Mouse (Mus musculus) embryonic facial prominence, embryonic 14.5 days (tissue): ENCODE results near the gene Camsap1. TPM values are rescaled to one million over a fixed set of nuclear protein-coding genes. Genes with fewer than 3 reads are reported as not detected.

Experiments used
- ATAC-seq: fragments of 200-750 bp; cut with Nextera tagmentation; 2 replicates; pipeline ENCODE4 v1.8.0; 2017; ENCODE audit warnings: low read depth, moderate number of reproducible peaks, moderate TSS enrichment
- DNase-seq: peaks from one replicate; pipeline ENCODE4 v3.0.0-alpha.2; 2015; ENCODE audit warnings: low spot score
- H3K27ac ChIP-seq: fragments of 300-500 bp; sonication (generic); replicated peaks from 2 replicates; pipeline ENCODE4 v1.5.1; 2014; ENCODE audit warnings: low read depth, mild to moderate bottlenecking, low read length, moderate library complexity
- H3K27me3 ChIP-seq: fragments of 300-500 bp; sonication (generic); replicated peaks from 2 replicates; pipeline ENCODE4 v1.6.1; 2014; ENCODE audit warnings: low read length; ENCODE audit not compliant: control insufficient read depth, insufficient read depth
- H3K36me3 ChIP-seq: fragments of 300-500 bp; sonication (generic); 2 replicates; pipeline ENCODE4 v1.6.1; 2014; ENCODE audit warnings: low read length, mixed read lengths; ENCODE audit not compliant: control insufficient read depth, insufficient read depth
- H3K4me1 ChIP-seq: fragments of 300-500 bp; sonication (generic); 2 replicates; pipeline ENCODE4 v1.6.1; 2014; ENCODE audit warnings: antibody characterized with exemption, low read length; ENCODE audit not compliant: control insufficient read depth, insufficient read depth
- H3K4me2 ChIP-seq: fragments of 300-500 bp; sonication (generic); 2 replicates; pipeline ENCODE4 v1.6.1; 2014; ENCODE audit warnings: low read depth, mild to moderate bottlenecking, low read length, moderate library complexity, mixed read lengths
- H3K4me3 ChIP-seq: fragments of 300-500 bp; sonication (generic); 2 replicates; pipeline ENCODE4 v1.5.1; 2014; ENCODE audit warnings: low read depth, mild to moderate bottlenecking, low read length
- H3K9ac ChIP-seq: fragments of 300-500 bp; sonication (generic); 2 replicates; pipeline ENCODE4 v1.6.1; 2014; ENCODE audit warnings: low read depth, mild to moderate bottlenecking, low read length, moderate library complexity, mixed read lengths
- H3K9me3 ChIP-seq: fragments of 300-500 bp; sonication (generic); 2 replicates; pipeline ENCODE4 v1.6.1; 2016; ENCODE audit warnings: low read length; ENCODE audit not compliant: control insufficient read depth
- WGBS: fragments of 180-500 bp; shearing (Covaris S2); extraction: QIAGEN DNeasy Blood & Tissue Kit; methylation state at CpG from one replicate; pipeline ENCODE4 v1.1.7; 2014; 5-methylcytosine and 5-hydroxymethylcytosine counted together
- polyA plus RNA-seq: library from polyadenylated mRNA; unstranded; fragments of >200 nt; fragmentation: Nextera tagmentation; extraction: Ambion mirVana; gene quantifications from 2 replicates; pipeline ENCODE4 v1.2.1, GENCODE M21; 2014

Gene Camsap1
- polyA plus RNA-seq: 17.6 and 30.6 TPM in 2 replicates

- ATAC-seq (peak; percentile 99), DNase-seq (peak; percentile 100)
- Histone ChIP-seq H3K36me3 (peaks cover 5% of the 10 kb centered on the region; the same call in 1 of the 2 replicates), H3K4me2 (peak within 1 kb of the TSS; percentile 89), H3K4me3 (peak within 1 kb of the TSS; percentile 93), H3K27me3 (no peaks in the 10 kb centered on the region), H3K4me1 (peaks cover 28% of the 10 kb centered on the region), H3K27ac (peak within 1 kb of the TSS; percentile 90), H3K9me3 (no peaks in the 10 kb centered on the region), H3K9ac (peak within 1 kb of the TSS; percentile 97)
- WGBS: under 1% methylated on average over 30 of the region's 64 CpGs
These were observed at the start of gene Camsap1 for GRCm38 (mm10) chr2:25983159-25983907. Gene Camsap1, minus strand, starts transcription at chr2:25983282.

GRCm38 (mm10) chr2:26030288-26030687, 47.2 kb upstream of the Camsap1 start:
- ATAC-seq (no peak), DNase-seq (no peak)
- Histone ChIP-seq H3K9me3 (no peaks in the 10 kb centered on the region), H3K27ac (no peak overlapping the region), H3K27me3 (no peaks in the 10 kb centered on the region), H3K36me3 (no peaks in the 10 kb centered on the region), H3K4me3 (no peak overlapping the region), H3K4me1 (no peaks in the 10 kb centered on the region), H3K4me2 (no peak overlapping the region), H3K9ac (no peak overlapping the region)
- WGBS: 44% methylated on average over 3 of the region's 3 CpGs

GRCm38 (mm10) chr2:26024138-26025075, 41.3 kb upstream of the Camsap1 start:
- H3K4me2 ChIP-seq: no peak overlapping the region
- no peak overlapping the region for H3K4me3 ChIP-seq
- ATAC-seq (no peak), DNase-seq (peak; percentile 68)
- H3K9ac ChIP-seq: no peak overlapping the region
- peaks cover 9% of the 10 kb centered on the region for H3K4me1 ChIP-seq
- 30% methylated on average over 4 of the region's 4 CpGs for WGBS
- H3K36me3 ChIP-seq: no peaks in the 10 kb centered on the region
- H3K27ac ChIP-seq: no peak overlapping the region
- H3K27me3 ChIP-seq: no peaks in the 10 kb centered on the region
- no peaks in the 10 kb centered on the region for H3K9me3 ChIP-seq

GRCm38 (mm10) chr2:26022626-26023025, 39.5 kb upstream of the Camsap1 start:
- no peak for ATAC-seq
- no peak overlapping the region for H3K4me2 ChIP-seq
- no peak overlapping the region for H3K9ac ChIP-seq
- H3K27me3 ChIP-seq: no peaks in the 10 kb centered on the region
- no peak overlapping the region for H3K4me3 ChIP-seq
- H3K27ac ChIP-seq: no peak overlapping the region
- H3K9me3 ChIP-seq: no peaks in the 10 kb centered on the region
- DNase-seq: no peak
- 94% methylated on average over 1 of the region's 1 CpGs for WGBS
- peaks cover 9% of the 10 kb centered on the region for H3K4me1 ChIP-seq
- H3K36me3 ChIP-seq: no peaks in the 10 kb centered on the region

- Histone ChIP-seq H3K27ac (no peak overlapping the region), H3K4me3 (no peak overlapping the region), H3K9ac (no peak overlapping the region), H3K4me1 (peaks cover 9% of the 10 kb centered on the region), H3K4me2 (peak overlapping the region; percentile 51), H3K27me3 (no peaks in the 10 kb centered on the region), H3K9me3 (no peaks in the 10 kb centered on the region), H3K36me3 (no peaks in the 10 kb centered on the region)
- WGBS: 82% methylated on average over 8 of the region's 8 CpGs
- ATAC-seq: no peak
- no peak for DNase-seq
These were observed 39.1 kb upstream of the Camsap1 start for GRCm38 (mm10) chr2:26022258-26022565.

- ATAC-seq (peak; percentile 93), DNase-seq (peak; percentile 96)
- Histone ChIP-seq H3K27me3 (no peaks in the 10 kb centered on the region), H3K36me3 (no peaks in the 10 kb centered on the region), H3K9ac (peak within 1 kb of the TSS; percentile 75), H3K9me3 (no peaks in the 10 kb centered on the region), H3K4me1 (peaks cover 9% of the 10 kb centered on the region), H3K4me2 (peak within 1 kb of the TSS; percentile 72), H3K4me3 (peak within 1 kb of the TSS; percentile 89), H3K27ac (peak within 1 kb of the TSS; percentile 86)
- 9% methylated on average over 37 of the region's 50 CpGs for WGBS
These were observed 38.6 kb upstream of the Camsap1 start, which contains the start of gene Ubac1 for GRCm38 (mm10) chr2:26021561-26022257. Gene Ubac1, minus strand, starts transcription at chr2:26021747.

GRCm38 (mm10) chr2:26020714-26021560, 37.9 kb upstream of the Camsap1 start:
- Histone ChIP-seq H3K9ac (peak overlapping the region; percentile 75), H3K4me3 (peak overlapping the region; percentile 89), H3K27ac (peak overlapping the region; percentile 86), H3K4me1 (peaks cover 9% of the 10 kb centered on the region), H3K9me3 (no peaks in the 10 kb centered on the region), H3K4me2 (peak overlapping the region; percentile 72), H3K27me3 (no peaks in the 10 kb centered on the region), H3K36me3 (peaks cover 5% of the 10 kb centered on the region)
- peak; percentile 31 for DNase-seq
- WGBS: 3% methylated on average over 31 of the region's 38 CpGs
- peak; percentile 20 for ATAC-seq
